Mouse (Mus musculus) erythroblast, embryonic 14.5 days (primary cell): ENCODE measurements at regions not wholly inside any gene's neighbourhood (a gene's known extent, or its start where the extent isn't known, plus 50 kb on each side); places are given as distances from the start of the nearest gene placed in this dataset.

Experiments
- GATA1 ChIP-seq: IDR thresholded peaks from 2 replicates; pipeline ENCODE4 v1.6.1; 2012; ENCODE audit warnings: low read length, inconsistent platforms, mixed read lengths
- TAL1 ChIP-seq: IDR thresholded peaks from 3 replicates; pipeline ENCODE4 v1.6.1; 2012; ENCODE audit warnings: low read length, inconsistent platforms, mixed read lengths

DNA sequence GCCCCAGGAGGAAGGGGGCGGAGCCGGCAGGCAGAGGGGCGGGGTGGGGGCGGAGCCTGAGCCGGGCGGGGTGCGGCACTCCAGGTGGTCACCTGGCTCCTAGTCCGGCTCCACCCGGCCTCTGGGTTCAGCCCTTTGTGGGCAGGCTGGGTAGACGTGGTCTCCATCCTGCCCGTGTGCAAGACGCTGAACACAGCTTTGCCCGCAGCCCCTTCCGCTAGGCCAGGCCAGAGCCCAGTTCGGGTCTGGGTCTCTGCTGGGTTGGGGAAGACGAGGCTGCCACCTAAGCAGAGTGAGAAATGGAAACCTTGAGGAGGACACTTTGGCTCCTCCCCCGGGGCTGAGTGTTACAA lies 161.4 kb upstream of the Nfe2l3 start:
- TF ChIP-seq GATA1 (no peak), TAL1 (no peak)
